Mouse (Mus musculus): ENCODE measurements around the gene Sfn.

GRCm38 (mm10) chr4:133649989-133650699 lies 48.2 kb upstream of the Sfn start, which contains the start of gene Zdhhc18:
- TF ChIP-seq CTCF (IDR thresholded peaks at IDR 0.05; ENCODE audit: low read depth, low read length) (peak; percentile 89), POLR2A (IDR thresholded peaks at IDR 0.05; ENCODE audit: extremely low read depth, insufficient read depth, low read length) (no peak)

All from liver, adult 2 months (tissue).